Mouse (Mus musculus) cerebellum, postnatal 10 days (tissue): ENCODE measurements around the gene Snw1.
"Not testable (repeated sequence)": the region's sequence is repeated elsewhere in the genome, so short reads cannot be mapped to it uniquely, and the experiment has no call there.

Experiments used
- DNase-seq, 2 experiments: peaks; one replicate each; pipeline ENCODE4 v3.0.0; 2021; ENCODE audit warnings: mixed read lengths in 2 of 2

Gene Snw1

DNA sequence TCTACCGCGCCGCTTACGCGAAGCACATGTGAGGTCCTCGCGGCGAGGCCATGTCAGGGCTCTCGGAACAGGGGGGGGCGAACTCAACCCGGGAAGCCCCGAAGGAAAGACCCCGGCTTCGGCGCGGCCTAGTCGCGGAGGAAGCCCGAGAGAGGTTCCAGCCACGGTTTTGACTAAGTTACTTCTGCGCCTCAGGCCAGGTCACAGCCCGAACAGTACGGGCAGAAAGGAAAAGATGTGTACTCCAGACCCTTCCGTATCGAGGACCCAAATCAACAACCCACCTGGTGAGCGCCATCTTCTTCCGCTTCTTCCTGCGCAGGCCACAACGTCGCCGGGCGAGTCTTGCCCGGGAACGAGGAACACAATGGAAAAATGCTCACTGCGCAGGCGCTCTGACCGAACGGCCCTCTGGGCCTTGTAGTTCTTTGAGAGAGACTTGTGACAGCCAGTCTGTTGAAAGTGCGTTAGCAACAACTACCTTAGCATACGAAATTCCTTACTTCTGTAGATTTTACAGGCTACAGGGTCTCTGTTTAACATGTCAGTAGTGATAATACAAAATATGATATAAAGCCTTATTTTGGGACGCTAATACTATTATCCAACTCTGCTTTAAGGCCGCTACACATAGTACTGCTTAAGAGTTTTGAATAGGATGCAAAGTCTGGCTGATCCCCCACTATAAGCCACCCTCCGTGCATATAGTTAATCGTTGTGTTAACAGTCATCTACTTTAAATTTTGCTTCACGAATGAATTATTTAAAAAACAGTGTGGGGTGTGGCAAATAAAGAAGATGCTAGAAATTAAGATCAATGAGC lies at the start of gene Snw1:
Gene Snw1, minus strand, starts transcription at position 311 of the 823 bp plus-strand sequence.
- peak; percentile 95 to 96 for DNase-seq

DNA sequence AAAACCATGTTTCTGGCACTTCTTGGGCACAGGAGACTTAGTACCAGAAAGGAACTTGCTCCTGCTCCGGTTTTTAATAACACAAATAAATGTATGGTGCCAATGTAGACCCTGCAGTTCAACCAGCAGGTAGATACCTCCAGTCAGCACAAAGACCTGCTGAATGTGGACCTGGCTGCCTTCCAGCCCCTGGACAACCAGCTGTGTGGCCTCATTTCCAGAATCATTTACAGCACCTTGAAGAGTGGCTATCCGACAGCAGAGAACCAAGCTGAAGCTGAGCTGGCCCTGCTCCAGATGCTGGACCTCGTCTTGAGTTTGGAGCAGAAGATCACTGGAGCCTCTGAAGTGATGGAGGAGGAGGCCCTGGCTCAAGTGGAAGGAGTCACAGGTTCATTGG lies 47.5 kb upstream of the Snw1 start:
- peak; percentile 1 to 4 for DNase-seq

DNA sequence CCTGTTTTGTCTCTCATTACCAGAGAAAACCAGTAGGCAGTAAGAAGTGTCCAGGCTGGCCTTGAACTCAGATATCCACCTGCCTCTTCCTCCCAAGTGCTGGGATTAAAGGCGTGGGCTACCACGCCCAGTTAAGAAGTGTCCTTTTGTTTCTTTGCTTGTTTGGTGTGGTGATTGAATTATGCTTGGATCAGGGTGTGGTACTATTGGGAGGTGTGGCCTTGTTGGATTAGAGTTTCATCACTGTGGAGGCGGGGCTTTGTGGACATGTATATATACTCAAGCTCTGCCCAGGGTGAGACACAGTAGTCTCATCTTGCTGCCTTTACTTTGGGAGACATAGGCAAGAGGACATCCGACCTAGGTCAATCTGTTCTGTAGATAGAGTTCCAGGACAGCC lies 41.9 kb upstream of the Snw1 start, which contains the start of gene Gm8300:
Gene Gm8300, plus strand, starts transcription at position 301 of the 400 bp plus-strand sequence.
- DNase-seq = not testable (repeated sequence)

DNA sequence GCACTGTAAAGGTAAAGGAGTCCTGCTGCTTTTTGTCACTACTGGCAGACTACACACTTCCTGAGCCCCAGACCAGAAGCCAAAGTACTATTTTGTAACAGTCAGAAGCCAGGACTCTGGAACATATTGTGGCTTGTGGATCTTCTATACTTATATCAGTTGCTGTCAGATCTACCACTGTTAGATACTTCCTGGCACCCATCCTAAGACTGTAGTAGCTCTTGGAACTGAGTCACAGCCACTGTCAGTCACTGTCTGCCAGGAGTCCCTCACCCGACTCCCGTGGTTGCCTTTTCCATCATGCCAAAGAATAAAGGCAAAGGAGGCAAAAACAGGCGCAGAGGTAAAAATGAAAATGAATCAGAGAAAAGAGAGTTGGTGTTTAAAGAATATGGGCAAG lies 22.3 kb upstream of the Snw1 start, which contains the start of gene Gm5788:
Gene Gm5788, plus strand, starts transcription at position 301 of the 400 bp plus-strand sequence.
- not testable (repeated sequence) for DNase-seq

- DNase-seq = not testable (repeated sequence)
These were observed 16.6 kb upstream of the Snw1 start for GRCm38 (mm10) chr12:87488683-87489082.

DNA sequence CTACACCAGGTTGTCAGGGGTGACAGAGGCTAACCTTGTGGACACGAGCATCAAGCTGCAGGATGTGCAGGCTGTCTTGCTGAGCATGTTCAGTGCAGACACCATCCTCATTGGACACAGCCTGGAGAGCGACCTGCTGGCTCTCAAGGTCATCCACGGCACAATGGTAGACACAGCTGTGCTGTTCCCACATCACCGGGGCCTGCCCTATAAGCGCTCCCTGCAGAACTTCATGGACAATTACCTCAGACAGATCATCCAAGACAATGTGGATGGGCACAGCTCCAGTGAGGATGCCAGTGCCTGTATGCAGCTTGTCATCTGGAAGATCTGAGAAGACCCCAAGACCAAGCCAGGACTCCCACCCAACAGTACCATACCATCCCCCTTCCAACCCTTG lies 10.4 kb upstream of the Snw1 start:
- not testable (repeated sequence) for DNase-seq

DNA sequence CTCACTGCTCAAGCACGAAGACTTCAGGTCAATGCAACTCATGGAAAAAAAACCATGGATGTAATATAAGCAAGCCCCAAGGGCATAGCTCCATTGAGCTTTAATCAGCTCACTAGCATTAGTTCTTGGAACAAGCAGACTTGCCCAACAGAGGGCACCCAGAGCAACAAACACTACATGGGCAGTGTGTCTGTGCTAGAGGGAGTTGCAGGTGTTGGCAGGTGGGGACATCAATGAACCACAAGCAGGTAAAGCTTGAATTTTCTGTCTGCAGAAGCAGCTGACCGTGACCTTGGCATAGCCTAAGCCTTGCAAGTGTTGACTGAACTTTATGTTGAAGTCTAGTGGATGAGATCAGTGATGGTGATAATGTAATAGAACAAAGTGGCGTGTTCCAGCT lies 2.7 kb upstream of the Snw1 start:
- no peak for DNase-seq

DNA sequence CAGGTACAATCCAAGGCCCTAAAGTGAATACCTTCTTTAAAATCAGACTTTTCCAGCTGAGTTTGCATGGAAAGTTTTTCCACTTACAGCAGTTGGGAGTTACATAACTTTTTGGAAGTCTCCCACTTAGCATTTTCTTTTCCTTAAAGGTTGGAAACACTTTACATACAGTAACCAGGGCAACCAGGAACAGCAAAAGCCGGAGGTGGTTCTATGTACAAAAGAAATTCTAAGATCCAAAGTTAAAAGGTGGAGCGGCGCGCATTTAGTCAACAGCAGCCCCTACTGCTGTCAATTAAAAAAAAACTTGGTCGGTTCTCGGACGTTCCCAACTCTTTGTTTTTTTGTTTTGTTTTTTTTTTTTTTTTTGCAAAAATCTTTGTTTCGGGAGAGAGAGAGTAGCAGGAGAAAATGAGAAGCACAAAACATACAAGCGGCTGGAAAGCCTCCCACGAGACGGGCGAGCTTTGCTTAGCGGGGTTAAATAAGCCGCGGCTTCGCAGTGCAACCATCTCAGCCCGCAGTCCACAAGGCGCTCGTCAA lies 582 bp downstream of the Snw1 start:
- DNase-seq = peak in 1 of 2 experiments; percentile 10

DNA sequence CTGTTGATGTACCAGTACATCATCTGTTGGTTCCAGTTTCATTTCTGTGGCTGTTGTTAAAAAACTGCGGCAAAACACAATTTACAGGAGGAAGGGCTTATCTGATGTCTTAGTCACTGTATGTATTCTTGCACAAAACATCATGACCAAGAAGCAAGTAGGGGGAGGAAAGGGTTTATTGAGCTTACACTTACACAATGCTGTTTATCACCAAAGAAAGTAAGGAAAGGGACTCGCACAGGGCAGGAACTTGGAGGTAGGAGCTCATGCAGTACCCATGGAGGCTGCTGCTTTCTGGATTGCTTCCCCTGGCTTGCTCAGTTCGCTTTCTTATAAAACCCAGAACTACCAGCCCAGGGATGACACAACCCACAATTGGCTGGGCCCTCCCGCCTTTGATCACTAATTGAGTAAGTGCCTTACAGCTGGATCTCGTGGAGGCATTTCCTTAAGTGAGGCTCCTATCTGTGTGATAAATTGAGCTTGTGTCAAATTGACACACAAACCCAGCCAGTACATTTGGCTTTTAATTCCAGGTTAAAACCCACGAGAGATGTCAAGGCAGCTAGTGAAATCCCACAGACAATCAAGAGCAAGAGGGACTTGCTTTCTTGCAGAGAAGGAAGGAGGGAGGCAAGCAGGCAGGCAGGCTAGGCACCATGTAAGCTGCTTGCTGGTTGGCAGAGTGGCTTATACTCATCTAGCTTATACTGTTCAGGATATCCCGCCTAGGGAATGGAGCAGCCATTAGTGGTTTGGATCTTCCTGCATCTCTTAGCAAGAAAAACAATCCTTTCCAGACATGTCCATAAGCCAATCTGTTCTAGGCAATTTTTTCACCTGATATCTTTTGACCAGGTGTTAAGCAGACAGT lies 1.6 kb downstream of the Snw1 start:
- no peak for DNase-seq

- no peak for DNase-seq
These were observed 7.3 kb downstream of the Snw1 start for GRCm38 (mm10) chr12:87464678-87465297.

- no peak for DNase-seq
These were observed 22.6 kb downstream of the Snw1 start for GRCm38 (mm10) chr12:87449456-87449855.

DNA sequence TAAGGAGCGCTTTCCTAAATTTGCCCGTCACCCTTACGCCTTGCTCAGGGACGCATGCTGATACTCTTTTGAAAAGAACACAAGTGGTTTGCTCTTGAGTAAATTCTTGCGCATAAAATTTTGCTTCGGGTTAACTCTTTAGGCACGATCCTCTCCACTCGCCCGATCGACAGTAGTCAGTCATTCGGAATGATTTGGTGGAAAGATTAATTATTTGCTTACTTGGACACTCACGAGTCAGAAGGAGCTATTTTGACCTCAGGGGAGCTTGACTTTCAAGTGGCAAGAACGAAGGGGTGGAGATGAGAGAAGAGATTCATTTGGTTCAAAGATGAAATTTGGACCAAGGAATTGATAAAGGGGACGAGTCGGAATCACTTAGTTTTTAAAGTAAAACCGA lies 27.9 kb downstream of the Snw1 start:
- DNase-seq = peak in 1 of 2 experiments; percentile 36

GRCm38 (mm10) chr12:87443700-87444122 lies 28.4 kb downstream of the Snw1 start, which contains the start of the genes Slirp and Alkbh1:
Slirp (plus strand) TSS chr12:87443896.
Alkbh1 (minus strand) TSS chr12:87444017.
- peak; percentile 95 for DNase-seq

- no peak for DNase-seq
These were observed 28.9 kb downstream of the Snw1 start for GRCm38 (mm10) chr12:87443115-87443699.

GRCm38 (mm10) chr12:87442177-87443114 lies 29.6 kb downstream of the Snw1 start:
- DNase-seq = no peak

- no peak for DNase-seq
These were observed 43.2 kb downstream of the Snw1 start for GRCm38 (mm10) chr12:87428885-87429284.

GRCm38 (mm10) chr12:87428295-87428694 lies 43.8 kb downstream of the Snw1 start:
- no peak for DNase-seq

DNA sequence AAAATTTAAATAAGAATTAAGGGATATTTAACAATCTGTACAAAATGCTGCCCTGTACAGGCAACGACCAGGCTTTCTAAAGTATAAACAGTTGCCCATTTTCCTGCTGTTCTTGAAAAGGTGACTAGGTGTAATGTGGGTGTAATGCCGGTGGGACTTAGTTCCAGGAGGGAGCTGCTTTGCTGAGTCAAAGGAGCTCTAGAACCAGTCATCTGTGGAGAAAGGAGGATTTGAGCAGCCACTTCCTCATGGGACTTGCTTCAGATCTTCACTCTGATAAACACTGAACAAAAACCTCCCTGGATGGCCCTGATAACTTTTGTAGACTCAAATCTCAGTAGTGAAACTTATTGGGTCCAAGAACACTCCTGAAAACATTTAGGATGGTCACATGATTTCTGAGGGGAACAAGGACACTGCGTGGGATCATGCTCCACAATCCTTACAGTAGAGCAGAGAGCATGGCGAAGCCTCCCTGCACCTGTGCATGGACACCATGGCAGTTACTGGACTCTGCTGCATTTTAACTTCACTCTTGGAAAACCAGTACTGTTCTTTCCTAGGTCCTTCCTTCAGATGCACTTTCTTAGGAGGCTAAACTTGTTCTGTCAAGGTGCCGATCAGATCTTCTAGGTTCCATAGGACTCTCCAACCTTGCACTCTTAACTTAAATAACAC lies 45.6 kb downstream of the Snw1 start:
- no peak for DNase-seq

GRCm38 (mm10) chr12:87424516-87424915 lies 47.6 kb downstream of the Snw1 start:
- DNase-seq = no peak

DNA sequence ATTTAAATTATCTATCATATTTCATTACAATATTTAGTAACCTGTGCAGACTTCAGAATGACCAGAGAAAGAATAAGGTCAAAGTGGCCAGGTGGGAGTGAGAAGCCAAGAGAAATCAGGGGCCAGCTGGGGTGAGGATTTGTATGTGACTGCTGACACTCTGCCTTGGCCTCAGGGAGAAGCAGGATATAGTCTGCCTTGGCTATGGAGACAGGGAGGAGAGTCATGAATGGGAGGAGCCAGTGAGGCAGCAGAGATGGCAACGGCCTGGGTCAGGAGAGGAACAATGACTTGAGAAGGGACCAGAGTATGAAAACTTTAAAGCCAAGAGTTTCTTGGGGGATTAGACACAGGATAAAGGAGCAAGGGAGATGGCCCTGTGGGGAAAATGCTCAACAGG lies 48.4 kb downstream of the Snw1 start:
- DNase-seq = no peak
